9 mouse cellular contexts compared by ENCODE assay signal in the genomic region with DNA sequence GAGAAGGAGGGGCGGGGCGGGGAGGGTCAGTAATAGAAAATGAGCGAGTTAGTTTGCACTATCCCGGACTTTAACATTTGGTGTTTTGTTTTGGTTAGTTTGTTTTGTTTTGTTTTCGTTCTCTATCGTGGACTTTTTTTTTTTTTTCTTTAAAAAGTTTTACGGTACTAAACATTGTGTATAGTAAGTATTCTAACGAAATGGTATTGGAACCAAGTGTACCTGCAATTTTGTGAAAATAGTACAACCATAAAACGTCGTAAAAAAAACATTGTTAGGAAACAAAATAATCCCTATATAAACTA. TPM values are rescaled to one million over a fixed set of nuclear protein-coding genes. Genes with fewer than 3 reads are reported as not detected.
DNase-seq lines count a peak whose midpoint lies in the region; ATAC-seq lines count a peak whose summit lies in the region.
"Had no signal": no experiment of that assay in that cellular context is flagged by ENCODE, and none has a peak within 500 bp of the region (broad histone marks: within the 10 kb centered on the region; RNA-seq: fewer than 3 reads in every experiment).

A gene (minus strand): TSS at position 6 of the 305 bp plus-strand sequence.

- peak within 1 kb of the TSS; percentile 70 for H3K9ac ChIP-seq in embryonic facial prominence, embryonic 13.5 days
- peak within 1 kb of the TSS; percentile 11; the same call in 1 of the 2 replicates for H3K9ac ChIP-seq in midbrain, embryonic 12.5 days (replicated peaks)

- peak within 1 kb of the TSS; percentile 50 for H3K4me3 ChIP-seq in embryonic facial prominence, embryonic 13.5 days
- H3K4me3 ChIP-seq in hindbrain, embryonic 10.5 days: peak within 1 kb of the TSS; percentile 51
- H3K4me3 ChIP-seq in midbrain, embryonic 12.5 days: peak within 1 kb of the TSS; percentile 43

- no peak for DNase-seq in heart, adult 18-20 months
- DNase-seq in heart, adult 11 months: no peak
- no peak for DNase-seq in hindbrain, embryonic 10.5 days (ENCODE audit: low spot score)
- DNase-seq in frontal cortex, postnatal 25 days (ENCODE audit: low spot score in 2 of 2): no peak
- DNase-seq in embryo, embryonic 11 days: no peak

- H3K36me3 ChIP-seq in embryonic facial prominence, embryonic 13.5 days: no peaks in the 10 kb centered on the region
- H3K36me3 ChIP-seq in hindbrain, embryonic 10.5 days: no peaks in the 10 kb centered on the region
- H3K36me3 ChIP-seq in midbrain, embryonic 12.5 days: no peaks in the 10 kb centered on the region

- H3K27me3 ChIP-seq in embryonic facial prominence, embryonic 13.5 days: no peaks in the 10 kb centered on the region
- H3K27me3 ChIP-seq in hindbrain, embryonic 10.5 days (ENCODE audit: insufficient read depth, poor library complexity, severe bottlenecking): no peaks in the 10 kb centered on the region
- no peaks in the 10 kb centered on the region for H3K27me3 ChIP-seq in midbrain, embryonic 12.5 days

- H3K4me1 ChIP-seq in embryonic facial prominence, embryonic 13.5 days: no peaks in the 10 kb centered on the region
- no peaks in the 10 kb centered on the region for H3K4me1 ChIP-seq in hindbrain, embryonic 10.5 days (replicated peaks)
- H3K4me1 ChIP-seq in midbrain, embryonic 12.5 days: no peaks in the 10 kb centered on the region

- no peaks in the 10 kb centered on the region for H3K9me3 ChIP-seq in embryonic facial prominence, embryonic 13.5 days
- H3K9me3 ChIP-seq in hindbrain, embryonic 10.5 days: no peaks in the 10 kb centered on the region
- no peaks in the 10 kb centered on the region for H3K9me3 ChIP-seq in midbrain, embryonic 12.5 days

- no peak within 1 kb of the TSS for H3K27ac ChIP-seq in embryonic facial prominence, embryonic 13.5 days
- H3K27ac ChIP-seq in hindbrain, embryonic 10.5 days: peak within 1 kb of the TSS; percentile 80
- H3K27ac ChIP-seq in midbrain, embryonic 12.5 days (replicated peaks): no peak within 1 kb of the TSS

- WGBS in embryonic facial prominence, embryonic 13.5 days: 14% methylated on average over 10 of the region's 10 CpGs
- WGBS in hindbrain, embryonic 10.5 days: 23% methylated on average over 10 of the region's 10 CpGs
- WGBS in midbrain, embryonic 12.5 days: 18% methylated on average over 10 of the region's 10 CpGs

- peak within 1 kb of the TSS; percentile 65 for H3K4me2 ChIP-seq in embryonic facial prominence, embryonic 13.5 days
- peak within 1 kb of the TSS; percentile 55 for H3K4me2 ChIP-seq in midbrain, embryonic 12.5 days (replicated peaks)

- ATAC-seq in embryonic facial prominence, embryonic 13.5 days (ENCODE audit: insufficient number of reproducible peaks, insufficient read depth, low FRiP score, low TSS enrichment, low read depth): no peak
- ATAC-seq in midbrain, embryonic 12.5 days (ENCODE audit: low FRiP score, low read depth): no peak
- no peak for ATAC-seq in megakaryocyte progenitor cell, adult 5-6 weeks (replicated peaks; ENCODE audit: poor library complexity)
- ATAC-seq: CD4-positive, CD25-positive, alpha-beta regulatory T cell, adult 4 months had no signal

RNA-seq across cellular contexts. Expression of the gene that starts here (rescaled TPM):
- total RNA-seq in heart, adult 18-20 months (2021): 10 to 100 TPM; 13.9 to 14.2 TPM
- 1.8 and 2.5 TPM in 2 replicates for polyA plus RNA-seq in embryonic facial prominence, embryonic 13.5 days (2015; fragmentation: Nextera tagmentation; extraction: Ambion mirVana)
- 2.4 and 4.6 TPM in 2 replicates for polyA plus RNA-seq in hindbrain, embryonic 10.5 days (2016; fragmentation: Nextera tagmentation; extraction: Ambion mirVana)
- 3.2 and 3.3 TPM in 2 replicates for polyA plus RNA-seq in midbrain, embryonic 12.5 days (2016; fragmentation: Nextera tagmentation; extraction: Ambion mirVana)
- not detected in 2 replicates for total RNA-seq in megakaryocyte progenitor cell, adult 5-6 weeks (2015)
- not detected in 2 replicates for total RNA-seq in megakaryocyte progenitor cell, adult 5-6 weeks (2017)
- polyA plus RNA-seq: CD4-positive, CD25-positive, alpha-beta regulatory T cell, adult 4 months had no signal

Comparison
In these comparisons a context has a peak if more than half of its experiments do, and no peak if none do; other contexts are left out.
1. RNA of the gene that starts here (total RNA-seq): 13.9 to 14.2 TPM in heart, adult 18-20 months; not detected in megakaryocyte progenitor cell, adult 5-6 weeks; every median in the first group is over 10 times any median in the second.
2. Peak in every context shown above with its lines, with median percentiles within 50 percentile points of each other: H3K4me3 ChIP-seq.